Mouse (Mus musculus) frontal cortex, postnatal 14 days (tissue): ENCODE results near the gene Mpzl2.

Source experiments
- DNase-seq, 2 experiments: peaks; one replicate each; pipeline ENCODE4 v3.0.0; 2022; ENCODE audit warnings: low spot score in 2 of 2

Gene Mpzl2

GRCm38 (mm10) chr9:45085741-45086690 lies 46.4 kb downstream of the Mpzl2 start:
- no peak for DNase-seq

GRCm38 (mm10) chr9:45088040-45088439 lies 48.4 kb downstream of the Mpzl2 start:
- DNase-seq, result no peak

- DNase-seq, result no peak
These were observed 51.2 kb downstream of the Mpzl2 start for GRCm38 (mm10) chr9:45090811-45091210.

- no peak for DNase-seq
These were observed 53.0 kb downstream of the Mpzl2 start for GRCm38 (mm10) chr9:45092641-45093040.

GRCm38 (mm10) chr9:45095149-45095937 lies 55.7 kb downstream of the Mpzl2 start:
- no peak for DNase-seq

GRCm38 (mm10) chr9:45097877-45098276 lies 58.3 kb downstream of the Mpzl2 start:
- no peak for DNase-seq

- no peak for DNase-seq
These were observed 58.8 kb downstream of the Mpzl2 start for GRCm38 (mm10) chr9:45098426-45098825.

GRCm38 (mm10) chr9:45102528-45102927 lies 62.9 kb downstream of the Mpzl2 start:
- DNase-seq, result no peak

- no peak for DNase-seq
These were observed 63.8 kb downstream of the Mpzl2 start for GRCm38 (mm10) chr9:45103211-45103979.
